Mouse (Mus musculus) liver, embryonic 15.5 days (tissue): ENCODE results near the gene Olfr1348. TPM values are rescaled to one million over a fixed set of nuclear protein-coding genes. Genes with fewer than 3 reads are reported as not detected.
"Not testable (repeated sequence)": the region's sequence is repeated elsewhere in the genome, so short reads cannot be mapped to it uniquely, and the experiment has no call there.

ENCODE experiments used
- ATAC-seq: fragments of 200-750 bp; cut with Nextera tagmentation; 2 replicates; pipeline ENCODE4 v1.8.0; 2017; ENCODE audit warnings: moderate number of reproducible peaks, mild to moderate bottlenecking, moderate library complexity; ENCODE audit not compliant: insufficient read depth
- H3K27ac ChIP-seq: fragments of 300-500 bp; sonication (generic); replicated peaks from 2 replicates; pipeline ENCODE4 v1.5.1; 2015; ENCODE audit warnings: mild to moderate bottlenecking, inconsistent platforms
- H3K27me3 ChIP-seq: fragments of 300-500 bp; sonication (generic); 2 replicates; pipeline ENCODE4 v1.6.1; 2015; ENCODE audit warnings: mild to moderate bottlenecking, inconsistent platforms
- H3K36me3 ChIP-seq: fragments of 300-500 bp; sonication (generic); replicated peaks from 2 replicates; pipeline ENCODE4 v1.6.1; 2015; ENCODE audit warnings: moderate library complexity, mild to moderate bottlenecking, inconsistent platforms
- H3K4me1 ChIP-seq: fragments of 300-500 bp; sonication (generic); replicated peaks from 2 replicates; pipeline ENCODE4 v1.6.1; 2015; ENCODE audit warnings: inconsistent platforms
- H3K4me2 ChIP-seq: fragments of 300-500 bp; sonication (generic); 2 replicates; pipeline ENCODE4 v1.6.1; 2015; ENCODE audit warnings: moderate library complexity, mild to moderate bottlenecking, inconsistent platforms
- H3K4me3 ChIP-seq: fragments of 300-500 bp; sonication (generic); replicated peaks from 2 replicates; pipeline ENCODE4 v1.5.1; 2015; ENCODE audit warnings: mild to moderate bottlenecking, inconsistent platforms
- H3K9ac ChIP-seq: fragments of 300-500 bp; sonication (generic); 2 replicates; pipeline ENCODE4 v1.6.1; 2015; ENCODE audit warnings: moderate library complexity, mild to moderate bottlenecking, inconsistent platforms
- H3K9me3 ChIP-seq: fragments of 300-500 bp; sonication (generic); replicated peaks from 2 replicates; pipeline ENCODE4 v1.6.1; 2016; ENCODE audit warnings: inconsistent platforms
- WGBS: fragments of 180-500 bp; shearing (Covaris S2); methylation state at CpG from one replicate; pipeline ENCODE4 v1.1.7; 2015; ENCODE audit warnings: mixed read lengths; ENCODE audit not compliant: insufficient replicate concordance; 5-methylcytosine and 5-hydroxymethylcytosine counted together
- polyA plus RNA-seq: library from polyadenylated mRNA; unstranded; fragments of >200 nt; fragmentation: Nextera tagmentation; extraction: Ambion mirVana; gene quantifications from 2 replicates; pipeline ENCODE4 v1.2.1, GENCODE M21; 2015

Gene Olfr1348
- not detected in 2 replicates for polyA plus RNA-seq

DNA sequence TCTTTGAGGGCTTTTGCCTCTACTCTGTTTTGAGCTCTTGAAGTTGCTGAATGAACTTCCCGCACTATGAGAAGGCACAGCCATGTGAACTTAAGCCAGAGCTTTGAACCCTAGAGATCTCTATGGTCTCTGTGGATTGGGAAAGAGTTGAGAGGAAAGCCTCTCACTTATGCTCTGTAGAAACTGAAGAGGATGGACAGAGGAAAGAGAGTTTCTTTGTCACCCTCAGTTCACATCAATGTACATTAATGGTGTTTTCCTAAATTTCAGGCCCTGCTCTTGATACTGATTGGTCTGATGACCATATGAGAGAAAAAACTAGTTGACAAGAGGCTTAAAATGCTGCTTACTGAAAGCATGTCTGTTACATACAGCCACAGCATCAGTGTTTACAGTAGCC, at the start of gene Olfr1348:
TSS of gene Olfr1348 (minus strand) at position 101 of the 400 bp plus-strand sequence.
- H3K9ac ChIP-seq, result no peak within 1 kb of the TSS
- no peak for ATAC-seq
- WGBS, result 62% methylated on average over 1 of the region's 1 CpGs
- H3K27ac ChIP-seq, result no peak within 1 kb of the TSS
- H3K4me3 ChIP-seq, result no peak within 1 kb of the TSS
- no peaks in the 10 kb centered on the region for H3K27me3 ChIP-seq
- H3K4me1 ChIP-seq, result no peaks in the 10 kb centered on the region
- no peak within 1 kb of the TSS for H3K4me2 ChIP-seq
- H3K9me3 ChIP-seq, result no peaks in the 10 kb centered on the region
- H3K36me3 ChIP-seq, result no peaks in the 10 kb centered on the region

GRCm38 (mm10) chr7:6526141-6526540, 17.6 kb upstream of the Olfr1348 start:
- ATAC-seq, result no peak
- H3K4me3 ChIP-seq, result no peak overlapping the region
- H3K36me3 ChIP-seq, result no peaks in the 10 kb centered on the region
- no peak overlapping the region for H3K27ac ChIP-seq
- H3K27me3 ChIP-seq, result no peaks in the 10 kb centered on the region
- H3K9me3 ChIP-seq, result no peaks in the 10 kb centered on the region
- 51% methylated on average over 5 of the region's 5 CpGs for WGBS
- H3K9ac ChIP-seq, result no peak overlapping the region
- H3K4me2 ChIP-seq, result no peak overlapping the region
- no peaks in the 10 kb centered on the region for H3K4me1 ChIP-seq

- Histone ChIP-seq H3K27me3 (no peaks in the 10 kb centered on the region), H3K36me3 (no peaks in the 10 kb centered on the region), H3K4me1 (no peaks in the 10 kb centered on the region), H3K9ac (no peak overlapping the region), H3K27ac (no peak overlapping the region), H3K4me2 (no peak overlapping the region), H3K9me3 (no peaks in the 10 kb centered on the region), H3K4me3 (no peak overlapping the region)
- no peak for ATAC-seq
- 47% methylated on average over 3 of the region's 3 CpGs for WGBS
These were observed 16.5 kb upstream of the Olfr1348 start for GRCm38 (mm10) chr7:6525001-6525400.

- no peak within 1 kb of the TSS for H3K9ac ChIP-seq
- no peaks in the 10 kb centered on the region for H3K36me3 ChIP-seq
- H3K9me3 ChIP-seq, result no peaks in the 10 kb centered on the region
- H3K27me3 ChIP-seq, result no peaks in the 10 kb centered on the region
- no peak within 1 kb of the TSS for H3K4me2 ChIP-seq
- no peaks in the 10 kb centered on the region for H3K4me1 ChIP-seq
- no peak for ATAC-seq
- H3K4me3 ChIP-seq, result no peak within 1 kb of the TSS
- no peak within 1 kb of the TSS for H3K27ac ChIP-seq
- WGBS, result 63% methylated on average over 5 of the region's 5 CpGs
These were observed 14.3 kb upstream of the Olfr1348 start, which contains the start of gene Olfr1349 for GRCm38 (mm10) chr7:6522850-6523249. Gene Olfr1349 (minus strand): TSS chr7:6522950.

DNA sequence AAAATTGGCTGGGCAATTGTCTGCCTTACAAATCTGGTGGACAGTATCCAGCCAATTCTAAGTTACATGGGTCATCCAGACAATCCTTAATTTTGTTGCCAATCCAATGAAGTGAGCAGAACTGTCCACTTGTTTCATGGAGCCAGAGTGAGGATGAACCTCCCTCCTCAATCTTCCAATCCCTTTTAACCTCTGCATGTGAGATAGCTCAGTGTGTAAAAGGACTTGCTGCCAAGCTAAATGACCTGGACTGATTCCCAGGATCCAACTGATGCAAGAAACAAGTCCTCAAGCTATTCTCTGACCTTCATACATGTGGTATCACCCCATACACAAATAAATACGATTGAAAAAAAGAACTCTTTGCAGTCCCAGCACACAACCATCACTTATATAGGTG, 13.1 kb upstream of the Olfr1348 start:
- Histone ChIP-seq H3K4me3 (no peak overlapping the region), H3K9me3 (no peaks in the 10 kb centered on the region), H3K27me3 (no peaks in the 10 kb centered on the region), H3K36me3 (no peaks in the 10 kb centered on the region), H3K27ac (no peak overlapping the region), H3K9ac (no peak overlapping the region), H3K4me1 (no peaks in the 10 kb centered on the region), H3K4me2 (no peak overlapping the region)
- ATAC-seq, result no peak
- 15% methylated on average over 1 of the region's 1 CpGs for WGBS

DNA sequence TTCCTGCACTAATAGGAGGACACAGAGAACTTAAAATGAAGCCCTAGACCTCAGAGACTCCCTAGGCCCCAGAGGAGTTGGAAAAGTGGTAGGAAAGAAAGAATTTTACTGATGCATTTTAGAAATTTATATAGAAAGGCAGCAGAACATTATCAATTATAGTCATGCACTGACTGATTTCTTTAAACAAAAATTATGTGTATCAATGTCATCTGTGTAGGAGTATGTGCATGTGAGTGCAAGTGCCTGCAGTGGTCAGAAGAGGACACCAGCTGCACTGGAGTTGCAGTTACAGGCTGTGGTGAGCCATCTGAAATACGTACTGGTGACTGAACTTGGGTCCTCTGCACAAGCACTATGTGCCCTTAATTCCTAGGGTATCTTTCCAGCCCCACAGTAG, 8.9 kb downstream of the Olfr1348 start, which contains the start of gene Olfr1347:
TSS of gene Olfr1347 (minus strand) at position 101 of the 400 bp plus-strand sequence.
- Histone ChIP-seq H3K9me3 (no peaks in the 10 kb centered on the region), H3K4me2 (no peak within 1 kb of the TSS), H3K9ac (no peak within 1 kb of the TSS), H3K4me3 (no peak within 1 kb of the TSS), H3K36me3 (no peaks in the 10 kb centered on the region), H3K4me1 (no peaks in the 10 kb centered on the region), H3K27me3 (no peaks in the 10 kb centered on the region), H3K27ac (no peak within 1 kb of the TSS)
- ATAC-seq, result no peak
- 29% methylated on average over 1 of the region's 1 CpGs for WGBS

GRCm38 (mm10) chr7:6486841-6487240, 21.7 kb downstream of the Olfr1348 start, which contains the start of gene Olfr5:
Gene Olfr5 (minus strand): TSS chr7:6486941.
- no peaks in the 10 kb centered on the region for H3K36me3 ChIP-seq
- 13% methylated on average over 2 of the region's 2 CpGs for WGBS
- H3K27me3 ChIP-seq, result no peaks in the 10 kb centered on the region
- no peak within 1 kb of the TSS for H3K27ac ChIP-seq
- H3K4me1 ChIP-seq, result no peaks in the 10 kb centered on the region
- ATAC-seq, result no peak
- H3K9me3 ChIP-seq, result no peaks in the 10 kb centered on the region
- H3K4me2 ChIP-seq, result no peak within 1 kb of the TSS
- no peak within 1 kb of the TSS for H3K9ac ChIP-seq
- H3K4me3 ChIP-seq, result no peak within 1 kb of the TSS

- H3K4me1 ChIP-seq, ATAC-seq, H3K4me3 ChIP-seq, H3K27me3 ChIP-seq, H3K9ac ChIP-seq, H3K27ac ChIP-seq, H3K36me3 ChIP-seq, H3K9me3 ChIP-seq, H3K4me2 ChIP-seq: not testable (repeated sequence)
- 50% methylated on average over 2 of the region's 2 CpGs for WGBS
These were observed 30.9 kb downstream of the Olfr1348 start for GRCm38 (mm10) chr7:6477633-6478032.

DNA sequence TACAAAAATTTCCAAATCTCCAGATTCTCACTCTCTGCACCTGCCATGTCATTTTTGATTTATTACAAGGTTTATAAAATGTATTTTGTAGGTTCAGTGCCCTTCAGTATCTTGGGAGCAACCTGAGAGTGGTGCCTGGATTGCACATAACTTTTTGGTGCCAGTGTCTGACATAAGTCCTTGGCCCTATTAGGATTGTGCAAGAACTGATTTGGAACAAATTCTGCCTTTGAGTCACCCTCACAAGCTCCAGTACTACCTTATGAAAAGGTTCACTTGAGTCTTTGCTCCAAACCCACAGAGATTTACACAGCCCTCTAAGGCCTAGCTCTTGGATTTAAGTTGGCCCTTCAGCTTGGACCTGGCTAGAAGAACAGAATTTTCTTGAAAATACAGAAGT, 41.6 kb downstream of the Olfr1348 start, which contains the start of gene Olfr1346:
TSS of gene Olfr1346 (plus strand) at position 151 of the 400 bp plus-strand sequence.
- H3K36me3 ChIP-seq, result no peaks in the 10 kb centered on the region
- H3K27me3 ChIP-seq, result no peaks in the 10 kb centered on the region
- no peaks in the 10 kb centered on the region for H3K4me1 ChIP-seq
- H3K4me3 ChIP-seq, result no peak within 1 kb of the TSS
- no peak within 1 kb of the TSS for H3K9ac ChIP-seq
- no peak within 1 kb of the TSS for H3K4me2 ChIP-seq
- no peak for ATAC-seq
- H3K9me3 ChIP-seq, result no peaks in the 10 kb centered on the region
- H3K27ac ChIP-seq, result no peak within 1 kb of the TSS

GRCm38 (mm10) chr7:6456399-6456798, 52.1 kb downstream of the Olfr1348 start:
- no peak for ATAC-seq
- Histone ChIP-seq H3K9me3 (no peaks in the 10 kb centered on the region), H3K4me3 (no peak overlapping the region), H3K4me2 (no peak overlapping the region), H3K27ac (no peak overlapping the region), H3K9ac (no peak overlapping the region), H3K4me1 (no peaks in the 10 kb centered on the region), H3K27me3 (no peaks in the 10 kb centered on the region), H3K36me3 (no peaks in the 10 kb centered on the region)
- 23% methylated on average over 3 of the region's 3 CpGs for WGBS

DNA sequence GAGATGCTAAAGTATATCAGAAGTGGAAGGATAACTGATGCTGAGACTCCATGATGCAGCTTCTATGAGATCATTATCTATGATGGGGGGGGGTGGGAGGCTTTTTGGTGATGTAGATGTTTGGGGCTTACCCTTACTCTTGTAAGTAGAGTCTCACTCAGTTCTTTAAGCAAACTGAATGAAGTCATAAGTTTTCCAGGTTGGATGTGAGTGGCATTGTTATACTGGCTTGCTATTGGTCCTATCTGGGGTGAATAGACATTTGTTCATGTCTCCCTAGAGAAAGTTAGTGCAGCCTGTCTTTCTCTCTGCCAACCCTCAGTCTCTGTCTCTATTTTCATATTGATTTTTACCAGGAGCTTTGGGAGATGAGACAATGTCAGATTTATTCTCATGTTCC, 52.7 kb downstream of the Olfr1348 start, which contains the start of gene Olfr1336:
TSS of gene Olfr1336 (plus strand) at position 301 of the 400 bp plus-strand sequence.
- Histone ChIP-seq H3K4me2 (no peak within 1 kb of the TSS), H3K4me3 (no peak within 1 kb of the TSS), H3K4me1 (no peaks in the 10 kb centered on the region), H3K9me3 (no peaks in the 10 kb centered on the region), H3K9ac (no peak within 1 kb of the TSS), H3K36me3 (no peaks in the 10 kb centered on the region), H3K27me3 (no peaks in the 10 kb centered on the region), H3K27ac (no peak within 1 kb of the TSS)
- no peak for ATAC-seq
